ENCODE assay signal across 19 mouse cellular contexts in the genomic region with DNA sequence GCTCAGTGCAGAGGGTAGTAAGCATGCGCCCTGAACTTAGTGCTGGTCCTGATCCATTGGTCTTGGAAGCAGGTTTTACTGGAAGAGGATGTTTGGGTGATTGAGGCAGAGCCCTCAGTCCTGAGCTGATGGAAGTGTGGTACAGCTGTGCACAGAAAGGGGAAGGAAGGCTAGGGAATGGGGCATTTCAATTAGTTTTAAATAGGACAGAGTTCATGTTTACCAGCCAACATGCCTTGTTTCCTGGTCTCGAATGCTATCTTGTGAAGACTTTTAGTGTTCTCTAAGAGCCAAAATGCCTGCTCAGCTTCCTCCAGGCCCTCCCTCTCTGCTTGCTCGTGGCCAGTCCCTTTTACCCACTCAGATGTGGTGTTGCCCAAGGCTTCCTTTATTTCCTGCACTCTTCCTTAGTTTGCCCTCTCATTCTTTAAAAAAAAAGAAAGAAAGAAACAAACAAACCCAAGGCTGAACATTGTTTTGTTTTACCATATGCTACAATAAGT. TPM values are rescaled to one million over a fixed set of nuclear protein-coding genes. Genes with fewer than 3 reads are reported as not detected.
"Had no signal": no experiment of that assay in that cellular context is flagged by ENCODE, and none has a peak within 500 bp of the region (broad histone marks: within the 10 kb centered on the region; RNA-seq: fewer than 3 reads in every experiment).

No protein-coding gene starts in this region.

- H3K4me1 ChIP-seq: limb, embryonic 10.5 days; limb, embryonic 13.5 days; midbrain, embryonic 13.5 days had no signal

- H3K9me3 ChIP-seq: limb, embryonic 10.5 days; limb, embryonic 13.5 days; liver, embryonic 13.5 days; megakaryocyte, embryonic 14.5 days; midbrain, embryonic 10.5 days; midbrain, embryonic 13.5 days had no signal

- H3K4me3 ChIP-seq: layer of hippocampus, adult 2 months; limb, embryonic 10.5 days; limb, embryonic 13.5 days; liver, embryonic 13.5 days; megakaryocyte, embryonic 14.5 days; midbrain, embryonic 10.5 days; midbrain, embryonic 13.5 days had no signal

- DNase-seq: kidney, adult 18-20 months; kidney, adult 9 months; kidney, postnatal 25 days; layer of hippocampus, adult 9-11 months; liver; liver, embryonic 13.5 days; liver, postnatal 0 days; lung, embryonic 14.5 days; retina, postnatal 1 day; right cerebral cortex, postnatal 25 days; thymus, postnatal 25 days had no signal

- H3K4me2 ChIP-seq: limb, embryonic 13.5 days; liver, embryonic 13.5 days; lung, embryonic 14.5 days; midbrain, embryonic 13.5 days had no signal

- H3K27ac ChIP-seq: layer of hippocampus, adult 2 months; limb, embryonic 10.5 days; limb, embryonic 13.5 days; liver, embryonic 13.5 days; midbrain, embryonic 10.5 days; midbrain, embryonic 13.5 days had no signal

- H3K27me3 ChIP-seq: limb, embryonic 13.5 days; liver, embryonic 13.5 days; megakaryocyte, embryonic 14.5 days; midbrain, embryonic 13.5 days had no signal

- H3K9ac ChIP-seq: limb, embryonic 13.5 days; liver, embryonic 13.5 days; liver, postnatal 0 days; lung, embryonic 14.5 days; midbrain, embryonic 13.5 days had no signal

- ATAC-seq: intestine, embryonic 16.5 days; liver, postnatal 0 days; lung, postnatal 0 days; midbrain, embryonic 13.5 days had no signal

RNA-seq across cellular contexts. Expression of gene Prickle4, which starts 35.7 kb away (rescaled TPM):
- polyA plus RNA-seq: liver, embryonic 13.5 days; lung, embryonic 14.5 days had no signal
